In the genomic region with DNA sequence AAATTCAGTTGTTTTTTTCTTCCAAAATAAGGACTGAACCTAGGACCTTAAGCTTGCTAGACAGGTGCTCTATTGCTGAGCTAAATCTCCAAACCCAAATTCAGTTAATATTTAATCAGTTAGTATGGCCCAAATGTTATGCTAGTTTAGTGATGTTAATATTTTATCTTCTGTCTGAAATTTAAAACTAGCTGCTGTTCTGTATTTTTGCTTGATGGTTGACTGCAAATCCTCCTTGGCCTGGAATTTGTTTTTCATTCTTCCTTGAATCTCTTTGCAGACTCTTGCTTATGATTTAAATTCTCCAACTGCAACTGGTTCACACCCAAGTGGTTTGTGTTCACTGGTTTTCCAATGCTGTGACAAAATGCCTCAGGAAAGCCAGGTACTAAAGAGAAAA, we compare ENCODE assay signal across 21 mouse cellular contexts.
DNase-seq lines count a peak whose midpoint lies in the region; ATAC-seq and TF ChIP-seq lines count a peak whose summit lies in the region.
"Had no signal": no experiment of that assay in that cellular context is flagged by ENCODE, and none has a peak within 500 bp of the region (broad histone marks: within the 10 kb centered on the region; RNA-seq: fewer than 3 reads in every experiment).

No protein-coding gene starts in this region.

- TF ChIP-seq CTCF in kidney, adult 2 months (conservative IDR thresholded peaks at IDR 0.05; ENCODE audit: insufficient read depth, insufficient read length, low read depth, low read length) = no peak
- no peak for TF ChIP-seq CTCF in Patski (IDR thresholded peaks at IDR 0.05)

- no peak overlapping the region for H3K4me3 ChIP-seq in kidney, adult 2 months (ENCODE audit: insufficient read depth, low read depth, low read length)
- no peak overlapping the region for H3K4me3 ChIP-seq in midbrain, embryonic 11.5 days (ENCODE audit: low read depth, low read length)
- no peak overlapping the region for H3K4me3 ChIP-seq in midbrain, embryonic 15.5 days

- no peak overlapping the region for H3K4me2 ChIP-seq in midbrain, embryonic 11.5 days
- no peak overlapping the region for H3K4me2 ChIP-seq in midbrain, embryonic 15.5 days

- H3K36me3 ChIP-seq in kidney, adult 2 months (ENCODE audit: control insufficient read depth, insufficient read depth, low read length) = no peaks in the 10 kb centered on the region
- H3K36me3 ChIP-seq in midbrain, embryonic 11.5 days (ENCODE audit: control insufficient read depth, insufficient read depth, low read length) = no peaks in the 10 kb centered on the region
- no peaks in the 10 kb centered on the region for H3K36me3 ChIP-seq in midbrain, embryonic 15.5 days (replicated peaks)
- H3K36me3 ChIP-seq: G1E had no signal

- CTCF ChIA-PET in Patski (lab: Charles Lee) = interaction anchor here (1.2 kb wide), 1 partner anchor 9 kb away, joined by 4 read pairs; no protein-coding TSS in a partner anchor

- ATAC-seq in midbrain, embryonic 11.5 days (ENCODE audit: low FRiP score) = no peak
- no peak for ATAC-seq in midbrain, embryonic 15.5 days (replicated peaks)
- ATAC-seq in Patski = no peak
- ATAC-seq: activated CD4-positive, CD25-positive, alpha-beta regulatory T cell, adult 4 months; CD4-positive, CD25-positive, alpha-beta regulatory T cell, adult 4 months had no signal

- TF ChIP-seq POLR2A in kidney, adult 2 months (IDR thresholded peaks at IDR 0.05; ENCODE audit: low read depth, low read length) = no peak

- no peak overlapping the region for H3K9ac ChIP-seq in midbrain, embryonic 11.5 days (ENCODE audit: low read length)
- no peak overlapping the region for H3K9ac ChIP-seq in midbrain, embryonic 15.5 days

- H3K4me1 ChIP-seq in kidney, adult 2 months (ENCODE audit: control insufficient read depth, insufficient read depth, low read length) = peaks cover 15% of the 10 kb centered on the region; the same call in 1 of the 2 replicates
- no peaks in the 10 kb centered on the region for H3K4me1 ChIP-seq in midbrain, embryonic 11.5 days (ENCODE audit: control insufficient read depth, insufficient read depth, low read length)
- H3K4me1 ChIP-seq in midbrain, embryonic 15.5 days = no peaks in the 10 kb centered on the region

- H3K9me3 ChIP-seq in midbrain, embryonic 11.5 days (ENCODE audit: control insufficient read depth, low read length) = no peaks in the 10 kb centered on the region
- H3K9me3 ChIP-seq in midbrain, embryonic 15.5 days = no peaks in the 10 kb centered on the region

- POLR2A ChIA-PET in Patski (lab: Charles Lee) = no interaction called here

- peak; percentile 76 for DNase-seq in kidney, adult 2 months
- no peak for DNase-seq in kidney, postnatal 25 days
- DNase-seq in kidney, adult 9 months = peak; percentile 72
- DNase-seq in kidney, adult 11 months = no peak
- peak; percentile 17 for DNase-seq in midbrain, embryonic 11.5 days (ENCODE audit: low spot score, missing footprints)
- DNase-seq in Patski (ENCODE audit: low read depth, low spot score) = peak; percentile 25
- DNase-seq in embryo, embryonic 10.5 days (ENCODE audit: low spot score) = no peak
- DNase-seq: adrenal gland, adult 2 months; adrenal gland, adult 8-10 months; adrenal gland, postnatal 10 days; adrenal gland, postnatal 14 days; adrenal gland, postnatal 25 days; adrenal gland, postnatal 36 days; B cell, adult 2 months; cerebellum, adult 11 months; cerebellum, adult 11-12 months; cerebellum, adult 18-20 months had no signal

- no peaks in the 10 kb centered on the region for H3K27me3 ChIP-seq in kidney, adult 2 months (replicated peaks; ENCODE audit: control insufficient read depth, insufficient read depth, low read length)
- H3K27me3 ChIP-seq in midbrain, embryonic 11.5 days (ENCODE audit: control insufficient read depth, insufficient read depth, low read length) = no peaks in the 10 kb centered on the region
- no peaks in the 10 kb centered on the region for H3K27me3 ChIP-seq in midbrain, embryonic 15.5 days (replicated peaks)
- no peaks in the 10 kb centered on the region for H3K27me3 ChIP-seq in Patski

- in situ Hi-C loops in Patski (cut with MboI; ENCODE audit: low pct_unique_long_range_greater_than_20kb) = no loop called here

- H3K27ac ChIP-seq in kidney, adult 2 months (ENCODE audit: insufficient read depth, low read depth, low read length) = peak overlapping the region; percentile 93
- H3K27ac ChIP-seq in midbrain, embryonic 11.5 days (ENCODE audit: low read depth, low read length) = no peak overlapping the region
- H3K27ac ChIP-seq in midbrain, embryonic 15.5 days = no peak overlapping the region

Comparison
In these comparisons a context has a peak if more than half of its experiments do, and no peak if none do; other contexts are left out.
1. DNase-seq: peak in kidney, adult 2 months (single experiment), kidney, adult 9 months (single experiment), midbrain, embryonic 11.5 days (single experiment) and Patski (single experiment); none in kidney, postnatal 25 days (0 of 2), kidney, adult 11 months (single experiment) and embryo, embryonic 10.5 days (single experiment).